Mouse (Mus musculus) midbrain, embryonic 10.5 days (tissue): ENCODE data around the gene Defb29. TPM values are rescaled to one million over a fixed set of nuclear protein-coding genes. Genes with fewer than 3 reads are reported as not detected.

Source experiments
- DNase-seq: peaks from one replicate; pipeline ENCODE4 v3.0.0-alpha.2; 2017; ENCODE audit warnings: low spot score
- H3K27ac ChIP-seq: fragments of 300-500 bp; sonication (generic); replicated peaks from 2 replicates; pipeline ENCODE4 v1.5.1; 2016; ENCODE audit warnings: mild to moderate bottlenecking
- H3K27me3 ChIP-seq: fragments of 300-500 bp; sonication (generic); 2 replicates; pipeline ENCODE4 v1.6.1; 2016; ENCODE audit warnings: low read depth, mild to moderate bottlenecking; ENCODE audit not compliant: poor library complexity, severe bottlenecking
- H3K36me3 ChIP-seq: fragments of 300-500 bp; sonication (generic); 2 replicates; pipeline ENCODE4 v1.6.1; 2016; ENCODE audit warnings: mild to moderate bottlenecking, moderate library complexity
- H3K4me1 ChIP-seq: fragments of 300-500 bp; sonication (generic); 2 replicates; pipeline ENCODE4 v1.6.1; 2016
- H3K4me3 ChIP-seq: fragments of 300-500 bp; sonication (generic); 2 replicates; pipeline ENCODE4 v1.5.1; 2016; ENCODE audit warnings: mild to moderate bottlenecking, moderate library complexity
- H3K9me3 ChIP-seq: fragments of 300-500 bp; sonication (generic); replicated peaks from 2 replicates; pipeline ENCODE4 v1.6.1; 2016; ENCODE audit warnings: mild to moderate bottlenecking
- WGBS: fragments of 180-500 bp; shearing (Covaris S2); methylation state at CpG from one replicate; pipeline ENCODE4 v1.1.7; 2016; 5-methylcytosine and 5-hydroxymethylcytosine counted together
- polyA plus RNA-seq: library from polyadenylated mRNA; unstranded; fragments of >200 nt; fragmentation: Nextera tagmentation; extraction: Ambion mirVana; gene quantifications from 2 replicates; pipeline ENCODE4 v1.2.1, GENCODE M21; 2016

Gene Defb29
- polyA plus RNA-seq, 1 experiment from 2014 or later = not detected

GRCm38 (mm10) chr2:152553774-152554423 is 14.0 kb upstream of the Defb29 start:
- no peak overlapping the region; the same call in 1 of the 2 replicates for H3K27ac ChIP-seq
- H3K4me3 ChIP-seq = peak overlapping the region; percentile 29; the same call in 1 of the 2 replicates
- peaks cover 5% of the 10 kb centered on the region; the same call in 1 of the 2 replicates for H3K4me1 ChIP-seq
- peak; percentile 62 for DNase-seq
- H3K27me3 ChIP-seq = no peaks in the 10 kb centered on the region
- no peaks in the 10 kb centered on the region for H3K36me3 ChIP-seq
- 15% methylated on average over 16 of the region's 16 CpGs for WGBS
- no peaks in the 10 kb centered on the region for H3K9me3 ChIP-seq

- no peak overlapping the region for H3K4me3 ChIP-seq
- no peaks in the 10 kb centered on the region for H3K4me1 ChIP-seq
- no peak overlapping the region for H3K27ac ChIP-seq
- 82% methylated on average over 5 of the region's 5 CpGs for whole genome bisulfite sequencing
- no peak for DNase-seq
- no peaks in the 10 kb centered on the region for H3K27me3 ChIP-seq
- H3K36me3 ChIP-seq = no peaks in the 10 kb centered on the region
- H3K9me3 ChIP-seq = 0 out of 2 replicates have a peak, but pooled peaks cover under 1% of the 10 kb centered on the region
These were observed 8.2 kb upstream of the Defb29 start for GRCm38 (mm10) chr2:152548124-152548523.

GRCm38 (mm10) chr2:152544691-152545090 is 4.8 kb upstream of the Defb29 start:
- no peaks in the 10 kb centered on the region for H3K4me1 ChIP-seq
- H3K27me3 ChIP-seq = no peaks in the 10 kb centered on the region
- H3K9me3 ChIP-seq = peaks cover 5% of the 10 kb centered on the region; the same call in 1 of the 2 replicates
- no peak overlapping the region for H3K27ac ChIP-seq
- no peak overlapping the region for H3K4me3 ChIP-seq
- H3K36me3 ChIP-seq = no peaks in the 10 kb centered on the region
- peak; percentile 37 for DNase-seq
- 24% methylated on average over 4 of the region's 4 CpGs for WGBS

GRCm38 (mm10) chr2:152543478-152543877 is 3.6 kb upstream of the Defb29 start:
- H3K27ac ChIP-seq = no peak overlapping the region
- no peaks in the 10 kb centered on the region for H3K27me3 ChIP-seq
- no peak for DNase-seq
- WGBS = 88% methylated on average over 4 of the region's 4 CpGs
- H3K36me3 ChIP-seq = no peaks in the 10 kb centered on the region
- H3K4me3 ChIP-seq = no peak overlapping the region
- peaks cover 5% of the 10 kb centered on the region; the same call in 1 of the 2 replicates for H3K9me3 ChIP-seq
- no peaks in the 10 kb centered on the region for H3K4me1 ChIP-seq

- H3K36me3 ChIP-seq = no peaks in the 10 kb centered on the region
- 70% methylated on average over 2 of the region's 2 CpGs for WGBS
- no peak overlapping the region for H3K4me3 ChIP-seq
- H3K27me3 ChIP-seq = no peaks in the 10 kb centered on the region
- no peaks in the 10 kb centered on the region for H3K4me1 ChIP-seq
- no peak overlapping the region for H3K27ac ChIP-seq
- DNase-seq = no peak
- H3K9me3 ChIP-seq = peaks cover 5% of the 10 kb centered on the region; the same call in 1 of the 2 replicates
These were observed 3.0 kb upstream of the Defb29 start for GRCm38 (mm10) chr2:152542897-152543296.

- DNase-seq = no peak
- WGBS = 91% methylated on average over 9 of the region's 9 CpGs
These were observed 2.1 kb upstream of the Defb29 start for GRCm38 (mm10) chr2:152541979-152542378.

GRCm38 (mm10) chr2:152517981-152518380 is 21.9 kb downstream of the Defb29 start, which contains the start of gene Defb28:
Gene Defb28 (plus strand): TSS chr2:152518255.
- no peak within 1 kb of the TSS for H3K27ac ChIP-seq
- no peak for DNase-seq
- H3K4me3 ChIP-seq = no peak within 1 kb of the TSS
- no peaks in the 10 kb centered on the region for H3K36me3 ChIP-seq
- WGBS = 76% methylated on average over 4 of the region's 4 CpGs
- H3K9me3 ChIP-seq = no peaks in the 10 kb centered on the region
- no peaks in the 10 kb centered on the region for H3K27me3 ChIP-seq
- no peaks in the 10 kb centered on the region for H3K4me1 ChIP-seq

More at GRCm38 (mm10) chr2:152541979-152542378, 2.1 kb upstream of the Defb29 start:
- Histone ChIP-seq H3K27me3 (no peaks in the 10 kb centered on the region), H3K27ac (no peak overlapping the region), H3K9me3 (peaks cover 5% of the 10 kb centered on the region; the same call in 1 of the 2 replicates), H3K36me3 (no peaks in the 10 kb centered on the region), H3K4me3 (no peak overlapping the region), H3K4me1 (no peaks in the 10 kb centered on the region)

GRCm38 (mm10) chr2:152516084-152516483 is 23.8 kb downstream of the Defb29 start:
- DNase-seq = no peak
- 88% methylated on average over 4 of the region's 4 CpGs for WGBS

GRCm38 (mm10) chr2:152511592-152511991 is 28.3 kb downstream of the Defb29 start, which contains the start of gene Defb26:
Gene Defb26 (minus strand): TSS chr2:152511692.
- Histone ChIP-seq H3K27ac (no peak within 1 kb of the TSS), H3K9me3 (no peaks in the 10 kb centered on the region), H3K36me3 (no peaks in the 10 kb centered on the region), H3K27me3 (no peaks in the 10 kb centered on the region), H3K4me3 (no peak within 1 kb of the TSS), H3K4me1 (no peaks in the 10 kb centered on the region)
- no peak for DNase-seq
- 77% methylated on average over 1 of the region's 1 CpGs for WGBS

More at GRCm38 (mm10) chr2:152516084-152516483, 23.8 kb downstream of the Defb29 start:
- Histone ChIP-seq H3K4me3 (no peak overlapping the region), H3K4me1 (no peaks in the 10 kb centered on the region), H3K9me3 (no peaks in the 10 kb centered on the region), H3K36me3 (no peaks in the 10 kb centered on the region), H3K27ac (no peak overlapping the region), H3K27me3 (no peaks in the 10 kb centered on the region)

- WGBS = 92% methylated on average over 2 of the region's 2 CpGs
- no peaks in the 10 kb centered on the region for H3K9me3 ChIP-seq
- no peak overlapping the region for H3K27ac ChIP-seq
- no peaks in the 10 kb centered on the region for H3K27me3 ChIP-seq
- H3K4me3 ChIP-seq = no peak overlapping the region
- no peaks in the 10 kb centered on the region for H3K36me3 ChIP-seq
- DNase-seq = no peak
- H3K4me1 ChIP-seq = no peaks in the 10 kb centered on the region
These were observed 35.9 kb downstream of the Defb29 start for GRCm38 (mm10) chr2:152503950-152504349.

- WGBS = 76% methylated on average over 6 of the region's 6 CpGs
These were observed 39.1 kb downstream of the Defb29 start for GRCm38 (mm10) chr2:152500863-152501229.

GRCm38 (mm10) chr2:152500204-152500862 is 39.6 kb downstream of the Defb29 start:
- 82% methylated on average over 7 of the region's 7 CpGs for WGBS
- H3K36me3 ChIP-seq = no peaks in the 10 kb centered on the region
- H3K9me3 ChIP-seq = no peaks in the 10 kb centered on the region
- H3K4me3 ChIP-seq = no peak overlapping the region
- H3K27me3 ChIP-seq = no peaks in the 10 kb centered on the region
- DNase-seq = no peak
- H3K27ac ChIP-seq = no peak overlapping the region
- H3K4me1 ChIP-seq = no peaks in the 10 kb centered on the region

More at GRCm38 (mm10) chr2:152500863-152501229, 39.1 kb downstream of the Defb29 start:
- no peak for DNase-seq
- H3K4me3 ChIP-seq = no peak overlapping the region
- H3K36me3 ChIP-seq = no peaks in the 10 kb centered on the region
- no peaks in the 10 kb centered on the region for H3K4me1 ChIP-seq
- H3K27me3 ChIP-seq = no peaks in the 10 kb centered on the region
- H3K9me3 ChIP-seq = no peaks in the 10 kb centered on the region
- no peak overlapping the region for H3K27ac ChIP-seq

GRCm38 (mm10) chr2:152498020-152498419 is 41.9 kb downstream of the Defb29 start:
- no peaks in the 10 kb centered on the region for H3K9me3 ChIP-seq
- no peaks in the 10 kb centered on the region for H3K27me3 ChIP-seq
- no peak overlapping the region for H3K4me3 ChIP-seq
- no peaks in the 10 kb centered on the region for H3K36me3 ChIP-seq
- 81% methylated on average over 6 of the region's 6 CpGs for WGBS
- H3K4me1 ChIP-seq = no peaks in the 10 kb centered on the region
- no peak for DNase-seq
- H3K27ac ChIP-seq = no peak overlapping the region
